Mouse (Mus musculus) splenic B cell, adult 2 months (primary cell): ENCODE measurements at regions not wholly inside any gene's neighbourhood (a gene's known extent, or its start where the extent isn't known, plus 50 kb on each side); places are given as distances from the start of the nearest gene placed in this dataset.

ENCODE experiments used
- DNase-seq: peaks from one replicate; pipeline ENCODE4 v3.0.0-alpha.2; 2011; ENCODE audit warnings: low read depth, low spot score
- H3K27me3 ChIP-seq: 2 replicates; pipeline ENCODE4 v1.6.1; 2012; ENCODE audit warnings: mild to moderate bottlenecking, low read length, moderate library complexity, mixed read lengths; ENCODE audit not compliant: control insufficient read depth, poor library complexity, insufficient read depth, severe bottlenecking
- H3K36me3 ChIP-seq: 2 replicates; pipeline ENCODE4 v1.6.1; 2012; ENCODE audit warnings: mild to moderate bottlenecking, low read length, moderate library complexity, mixed read lengths; ENCODE audit not compliant: control insufficient read depth, poor library complexity, insufficient read depth, severe bottlenecking

- Histone ChIP-seq H3K36me3 (no peaks in the 10 kb centered on the region), H3K27me3 (no peaks in the 10 kb centered on the region)
- DNase-seq, result no peak
Observed at GRCm38 (mm10) chr4:127712274-127712673, 258.5 kb downstream of the CK137956 start.

DNA sequence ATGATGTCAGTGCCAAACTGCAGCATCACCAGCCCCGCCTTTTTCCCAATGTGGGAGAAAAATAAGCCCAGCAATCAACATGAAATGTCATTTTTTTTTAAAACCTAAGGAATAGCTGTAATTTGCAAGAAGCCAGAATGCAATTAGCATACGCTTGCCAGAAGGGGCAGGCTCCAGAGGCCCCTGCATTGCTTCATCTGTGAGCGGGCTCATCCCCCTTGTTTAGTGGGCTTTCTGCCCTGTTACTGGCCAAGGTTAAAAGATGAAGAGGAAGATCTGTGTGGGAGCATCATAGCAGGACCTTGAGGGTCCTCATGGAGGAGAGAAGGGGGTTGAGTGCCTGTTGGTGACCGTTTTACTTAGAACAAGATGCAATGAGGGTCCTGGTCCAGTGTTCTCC is 259.9 kb downstream of the CK137956 start:
- Histone ChIP-seq H3K27me3 (no peaks in the 10 kb centered on the region), H3K36me3 (no peaks in the 10 kb centered on the region)
- no peak for DNase-seq

GRCm38 (mm10) chr4:127709746-127710145 is 261.0 kb downstream of the CK137956 start:
- H3K27me3 ChIP-seq, result no peaks in the 10 kb centered on the region
- H3K36me3 ChIP-seq, result no peaks in the 10 kb centered on the region
- DNase-seq, result no peak

DNA sequence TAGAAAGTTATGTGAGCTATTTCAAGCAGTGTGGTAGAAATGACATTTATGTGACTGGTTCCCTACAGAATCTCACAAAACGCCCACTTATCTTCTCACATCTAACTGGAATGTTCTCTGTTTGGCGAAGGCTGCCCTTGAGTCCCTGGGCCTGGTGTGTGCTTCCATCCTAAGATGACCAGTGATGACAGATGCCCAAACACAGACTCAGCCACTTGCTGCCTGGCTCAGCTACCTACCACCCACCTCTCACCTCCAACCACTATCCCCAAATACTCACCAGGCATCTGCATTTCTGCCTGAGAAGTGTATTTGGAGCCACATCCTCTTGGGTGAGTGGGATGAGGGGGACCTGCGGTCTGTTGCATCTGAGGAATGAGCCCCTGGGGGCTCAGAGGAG is 262.6 kb downstream of the CK137956 start:
- no peaks in the 10 kb centered on the region for H3K27me3 ChIP-seq
- H3K36me3 ChIP-seq, result no peaks in the 10 kb centered on the region
- DNase-seq, result no peak

DNA sequence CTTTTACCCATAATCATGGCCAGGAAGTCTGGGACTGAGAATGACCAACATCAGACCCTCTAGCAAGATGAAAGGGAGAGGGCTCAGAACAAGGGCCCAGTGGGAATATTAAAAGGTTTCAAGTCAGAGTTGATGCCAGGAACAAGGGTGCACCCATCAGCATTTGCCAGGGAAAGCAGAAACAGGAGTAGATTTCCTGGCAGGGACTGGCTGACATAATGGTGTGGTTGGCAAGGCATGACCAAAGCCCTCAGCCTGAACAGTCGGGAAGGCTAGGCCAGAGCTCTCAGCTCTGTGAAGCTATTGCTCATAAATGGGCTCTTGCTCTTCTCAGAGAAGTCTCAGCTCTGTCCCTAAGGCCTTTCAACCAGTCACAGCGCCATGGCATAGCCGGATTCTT is 263.6 kb downstream of the CK137956 start:
- no peak for DNase-seq
- H3K36me3 ChIP-seq, result no peaks in the 10 kb centered on the region

DNA sequence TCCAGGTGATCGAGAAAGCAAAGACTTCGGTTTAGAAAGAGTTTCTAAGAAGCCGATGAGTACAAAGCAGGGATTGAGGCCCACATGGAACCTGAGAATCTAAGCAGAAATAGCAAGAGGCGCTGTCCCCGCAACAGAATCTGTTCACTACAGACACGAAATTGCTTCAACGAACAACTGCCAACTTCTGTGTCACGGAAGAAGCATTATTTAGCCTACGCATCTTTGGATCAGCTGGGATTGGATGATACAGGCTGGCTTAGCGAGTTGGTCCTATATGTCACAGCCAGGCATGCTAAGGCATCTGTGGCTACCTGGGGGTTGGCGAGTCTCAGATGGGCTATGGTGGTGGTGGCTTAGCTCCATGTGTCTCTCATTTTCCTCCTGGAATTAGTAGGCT is 269.1 kb downstream of the CK137956 start:
- no peaks in the 10 kb centered on the region for H3K36me3 ChIP-seq
- DNase-seq, result no peak
- H3K27me3 ChIP-seq, result no peaks in the 10 kb centered on the region

More for the DNA sequence above, 263.6 kb downstream of the CK137956 start:
- H3K27me3 ChIP-seq, result no peaks in the 10 kb centered on the region

- Histone ChIP-seq H3K27me3 (no peaks in the 10 kb centered on the region), H3K36me3 (no peaks in the 10 kb centered on the region)
- no peak for DNase-seq
Observed at GRCm38 (mm10) chr4:127689986-127690385, 280.8 kb downstream of the CK137956 start.

DNA sequence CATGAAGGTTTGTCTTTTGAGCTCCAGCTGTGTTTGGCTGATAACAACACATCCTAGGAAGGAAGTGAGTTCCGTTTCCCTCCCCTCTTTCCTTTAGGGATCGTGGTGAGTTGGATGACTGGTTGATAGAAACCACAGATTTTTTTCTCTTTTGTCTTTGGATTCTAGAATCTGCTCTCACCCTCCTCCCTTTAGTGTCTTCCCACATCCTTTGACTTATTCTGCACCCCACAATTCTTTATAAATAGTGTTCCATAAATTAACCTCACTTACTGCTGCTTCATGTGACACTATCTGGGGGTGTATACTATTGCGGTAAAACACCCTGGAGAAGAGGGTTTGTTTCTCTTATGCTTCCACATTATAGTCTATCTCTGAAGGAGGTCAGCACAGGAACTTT is 285.7 kb downstream of the CK137956 start:
- H3K27me3 ChIP-seq, result no peaks in the 10 kb centered on the region
- no peaks in the 10 kb centered on the region for H3K36me3 ChIP-seq
- DNase-seq, result no peak

- Histone ChIP-seq H3K36me3 (no peaks in the 10 kb centered on the region), H3K27me3 (no peaks in the 10 kb centered on the region)
- no peak for DNase-seq
Observed at GRCm38 (mm10) chr4:127679391-127679790, 291.4 kb downstream of the CK137956 start.

GRCm38 (mm10) chr4:127678437-127678836 is 292.3 kb downstream of the CK137956 start:
- DNase-seq, result no peak
- Histone ChIP-seq H3K36me3 (no peaks in the 10 kb centered on the region), H3K27me3 (no peaks in the 10 kb centered on the region)

GRCm38 (mm10) chr4:127675745-127676315 is 294.9 kb downstream of the CK137956 start:
- Histone ChIP-seq H3K27me3 (no peaks in the 10 kb centered on the region), H3K36me3 (no peaks in the 10 kb centered on the region)
- DNase-seq, result no peak

DNA sequence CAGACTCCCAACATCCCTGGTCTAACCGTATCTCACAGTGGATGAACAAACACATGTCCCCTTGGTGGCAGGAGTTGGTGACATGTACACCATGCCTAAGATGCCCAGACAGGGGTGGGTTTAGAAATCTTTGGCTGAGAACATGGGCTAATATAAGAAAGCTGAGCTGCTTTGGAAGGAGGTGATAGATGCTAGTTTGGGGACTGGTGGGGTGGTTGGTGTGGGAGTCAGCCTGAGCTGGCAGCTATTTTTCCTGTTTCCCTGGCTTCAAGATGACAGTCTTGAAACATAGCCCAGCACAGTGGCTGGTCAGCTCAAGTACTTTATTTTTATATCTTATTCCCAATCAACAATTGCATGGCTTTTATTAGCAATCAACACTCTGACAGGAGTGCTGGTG is 302.0 kb upstream of the Gjb5 start:
- Histone ChIP-seq H3K36me3 (no peaks in the 10 kb centered on the region), H3K27me3 (no peaks in the 10 kb centered on the region)
- no peak for DNase-seq

- Histone ChIP-seq H3K27me3 (no peaks in the 10 kb centered on the region), H3K36me3 (no peaks in the 10 kb centered on the region)
- DNase-seq, result no peak
Observed at GRCm38 (mm10) chr4:127651601-127652000, 293.6 kb upstream of the Gjb5 start.

- DNase-seq, result no peak
- Histone ChIP-seq H3K36me3 (no peaks in the 10 kb centered on the region), H3K27me3 (no peaks in the 10 kb centered on the region)
Observed at GRCm38 (mm10) chr4:127648011-127648410, 290.0 kb upstream of the Gjb5 start.

GRCm38 (mm10) chr4:127647189-127647588 is 289.2 kb upstream of the Gjb5 start:
- DNase-seq, result no peak
- no peaks in the 10 kb centered on the region for H3K27me3 ChIP-seq
- no peaks in the 10 kb centered on the region for H3K36me3 ChIP-seq
